Mouse (Mus musculus) E14TG2a.4 (cell line): ENCODE results near the gene Igsf3.

ENCODE experiments used
- CTCF ChIP-seq: conservative IDR thresholded peaks from 2 replicates; pipeline ENCODE4 v1.5.1; 2014; ENCODE audit warnings: low read length
- NANOG ChIP-seq: IDR thresholded peaks from 2 replicates; pipeline ENCODE4 v1.6.1; 2014; ENCODE audit warnings: borderline replicate concordance, low read length, mixed read lengths
- POU5F1 ChIP-seq: IDR thresholded peaks from 2 replicates; pipeline ENCODE4 v1.6.1; 2014; ENCODE audit warnings: low read length, borderline replicate concordance

DNA sequence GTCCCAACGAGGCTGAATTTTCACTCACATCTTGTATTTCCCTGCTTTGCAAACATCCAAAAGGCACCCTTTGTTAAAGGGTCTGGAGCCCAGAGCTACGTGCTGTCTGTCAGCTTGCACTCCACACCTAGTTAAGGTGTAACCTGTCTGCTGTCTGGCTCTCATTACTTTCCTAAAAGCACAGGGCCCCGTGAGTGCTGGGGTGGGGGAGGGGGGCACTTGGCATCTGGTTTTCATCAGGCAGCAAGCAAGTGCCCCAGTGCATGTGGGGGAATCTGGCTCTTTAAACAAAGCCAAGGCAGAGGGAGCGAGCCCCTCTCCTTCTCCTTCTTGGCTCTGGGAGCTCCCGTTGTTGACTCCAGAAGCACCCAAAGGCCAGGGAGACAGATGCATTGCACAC, 18.5 kb downstream of the Igsf3 start:
- TF ChIP-seq CTCF: no peak
- no peak for TF ChIP-seq POU5F1
- no peak for TF ChIP-seq NANOG
